Mouse (Mus musculus): ENCODE results near the gene Tmub2. TPM values are rescaled to one million over a fixed set of nuclear protein-coding genes. Genes with fewer than 3 reads are reported as not detected.
A peak's percentile ranks its signal among the peaks of the same experiment; 100 is the strongest.
"Not testable (repeated sequence)": the region's sequence is repeated elsewhere in the genome, so short reads cannot be mapped to it uniquely, and the experiment has no call there.

Gene Tmub2
- polyA plus RNA-seq, 1 experiment = 472 TPM

- H3K4me3 ChIP-seq (ENCODE audit: insufficient read depth, low read depth, low read length) = no peak within 1 kb of the TSS
- no peak within 1 kb of the TSS for H3K27ac ChIP-seq (ENCODE audit: insufficient read depth, low read depth, low read length)
- 84% methylated on average over 12 of the region's 12 CpGs for WGBS
- TF ChIP-seq POLR2A (IDR thresholded peaks at IDR 0.05; ENCODE audit: insufficient read depth, low read depth, low read length) = no peak
- TF ChIP-seq CTCF (IDR thresholded peaks at IDR 0.05; ENCODE audit: insufficient read depth, low read depth, low read length) = no peak
- peaks cover 13% of the 10 kb centered on the region for H3K4me1 ChIP-seq (ENCODE audit: control insufficient read depth, insufficient read depth, low read length)
Measured at GRCm38 (mm10) chr11:102268520-102269244, 16.0 kb upstream of the Tmub2 start, which contains the start of gene Asb16. Gene Asb16, plus strand, starts transcription at chr11:102268743.

- H3K27ac ChIP-seq (ENCODE audit: insufficient read depth, low read depth, low read length) = no peak overlapping the region
- peaks cover 7% of the 10 kb centered on the region for H3K4me1 ChIP-seq (ENCODE audit: control insufficient read depth, insufficient read depth, low read length)
- TF ChIP-seq CTCF (IDR thresholded peaks at IDR 0.05; ENCODE audit: insufficient read depth, low read depth, low read length) = no peak
- no peak for TF ChIP-seq POLR2A (IDR thresholded peaks at IDR 0.05; ENCODE audit: insufficient read depth, low read depth, low read length)
- 2% methylated on average over 33 of the region's 33 CpGs for WGBS
- H3K4me3 ChIP-seq (ENCODE audit: insufficient read depth, low read depth, low read length) = peak overlapping the region; percentile 31
Measured at GRCm38 (mm10) chr11:102276411-102276915, 8.3 kb upstream of the Tmub2 start.

GRCm38 (mm10) chr11:102277754-102278153, 7.0 kb upstream of the Tmub2 start:
- Histone ChIP-seq H3K27ac (ENCODE audit: insufficient read depth, low read depth, low read length) (no peak overlapping the region), H3K4me1 (ENCODE audit: control insufficient read depth, insufficient read depth, low read length) (peaks cover 7% of the 10 kb centered on the region), H3K4me3 (ENCODE audit: insufficient read depth, low read depth, low read length) (no peak overlapping the region)
- TF ChIP-seq POLR2A (IDR thresholded peaks at IDR 0.05; ENCODE audit: insufficient read depth, low read depth, low read length) = no peak
- TF ChIP-seq CTCF (IDR thresholded peaks at IDR 0.05; ENCODE audit: insufficient read depth, low read depth, low read length) = no peak
- WGBS = 56% methylated on average over 10 of the region's 12 CpGs

- 93% methylated on average over 3 of the region's 3 CpGs for WGBS
- Histone ChIP-seq H3K4me1 (ENCODE audit: control insufficient read depth, insufficient read depth, low read length) (peaks cover 7% of the 10 kb centered on the region), H3K4me3 (ENCODE audit: insufficient read depth, low read depth, low read length) (no peak overlapping the region), H3K27ac (ENCODE audit: insufficient read depth, low read depth, low read length) (no peak overlapping the region)
- TF ChIP-seq CTCF (IDR thresholded peaks at IDR 0.05; ENCODE audit: insufficient read depth, low read depth, low read length) = no peak
- no peak for TF ChIP-seq POLR2A (IDR thresholded peaks at IDR 0.05; ENCODE audit: insufficient read depth, low read depth, low read length)
Measured at GRCm38 (mm10) chr11:102279595-102279994, 5.1 kb upstream of the Tmub2 start.

DNA sequence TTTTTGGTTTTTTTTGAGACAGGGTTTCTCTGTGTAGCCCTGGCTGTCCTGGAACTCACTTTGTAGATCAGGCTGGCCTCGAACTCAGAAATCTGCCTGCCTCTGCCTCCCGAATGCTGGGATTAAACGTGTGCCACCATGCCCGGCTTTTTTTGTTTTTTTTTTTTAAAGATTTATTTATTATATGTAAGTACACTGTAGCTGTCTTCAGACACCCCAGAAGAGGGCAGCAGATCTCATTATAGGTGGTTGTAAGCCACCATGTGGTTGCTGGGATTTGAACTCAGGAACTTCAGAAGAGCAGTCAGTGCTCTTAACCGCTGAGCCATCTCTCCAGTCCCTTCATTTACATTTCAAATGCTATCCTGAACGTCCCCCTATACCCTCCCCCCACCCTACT, 4.5 kb upstream of the Tmub2 start:
- H3K4me3 ChIP-seq (ENCODE audit: insufficient read depth, low read depth, low read length); H3K27ac ChIP-seq (ENCODE audit: insufficient read depth, low read depth, low read length): not testable (repeated sequence)
- 67% methylated on average over 6 of the region's 6 CpGs for WGBS

DNA sequence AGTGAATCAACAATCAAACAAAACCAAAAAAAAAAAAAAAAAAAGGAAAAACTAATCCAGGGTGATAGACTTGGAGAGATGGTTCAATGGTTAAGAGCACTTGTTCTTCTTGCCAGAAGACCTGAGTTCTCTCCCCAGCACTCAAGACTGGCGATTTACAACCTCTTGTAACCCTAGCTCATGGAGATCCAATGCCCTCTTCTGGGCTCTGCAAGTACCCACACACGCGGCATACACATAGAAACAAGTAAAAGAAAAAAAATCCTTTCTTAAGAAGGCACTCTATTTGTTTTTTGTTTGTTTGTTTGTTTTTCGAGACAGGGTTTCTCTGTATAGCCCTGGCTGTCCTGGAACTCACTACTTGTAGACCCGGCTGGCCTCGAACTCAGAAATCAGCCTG, 809 bp upstream of the Tmub2 start:
- whole genome bisulfite sequencing = 84% methylated on average over 6 of the region's 6 CpGs

More for the DNA sequence above, 4.5 kb upstream of the Tmub2 start:
- not testable (repeated sequence) for H3K4me1 ChIP-seq (ENCODE audit: control insufficient read depth, insufficient read depth, low read length)

GRCm38 (mm10) chr11:102285095-102285834, 534 bp downstream of the Tmub2 start:
- no peak for TF ChIP-seq CTCF (IDR thresholded peaks at IDR 0.05; ENCODE audit: insufficient read depth, low read depth, low read length)
- TF ChIP-seq POLR2A (IDR thresholded peaks at IDR 0.05; ENCODE audit: insufficient read depth, low read depth, low read length) = no peak
- WGBS = 4% methylated on average over 31 of the region's 31 CpGs
- peak overlapping the region; percentile 57 for H3K4me3 ChIP-seq (ENCODE audit: insufficient read depth, low read depth, low read length)
- no peaks in the 10 kb centered on the region for H3K4me1 ChIP-seq (ENCODE audit: control insufficient read depth, insufficient read depth, low read length)
- peak overlapping the region; percentile 71; the same call in 1 of the 2 replicates for H3K27ac ChIP-seq (ENCODE audit: insufficient read depth, low read depth, low read length)

More for the DNA sequence above, 809 bp upstream of the Tmub2 start:
- Histone ChIP-seq H3K4me1 (ENCODE audit: control insufficient read depth, insufficient read depth, low read length) (no peaks in the 10 kb centered on the region), H3K27ac (ENCODE audit: insufficient read depth, low read depth, low read length) (no peak overlapping the region), H3K4me3 (ENCODE audit: insufficient read depth, low read depth, low read length) (no peak overlapping the region)
- TF ChIP-seq POLR2A (IDR thresholded peaks at IDR 0.05; ENCODE audit: insufficient read depth, low read depth, low read length) (no peak), CTCF (IDR thresholded peaks at IDR 0.05; ENCODE audit: insufficient read depth, low read depth, low read length) (no peak)

DNA sequence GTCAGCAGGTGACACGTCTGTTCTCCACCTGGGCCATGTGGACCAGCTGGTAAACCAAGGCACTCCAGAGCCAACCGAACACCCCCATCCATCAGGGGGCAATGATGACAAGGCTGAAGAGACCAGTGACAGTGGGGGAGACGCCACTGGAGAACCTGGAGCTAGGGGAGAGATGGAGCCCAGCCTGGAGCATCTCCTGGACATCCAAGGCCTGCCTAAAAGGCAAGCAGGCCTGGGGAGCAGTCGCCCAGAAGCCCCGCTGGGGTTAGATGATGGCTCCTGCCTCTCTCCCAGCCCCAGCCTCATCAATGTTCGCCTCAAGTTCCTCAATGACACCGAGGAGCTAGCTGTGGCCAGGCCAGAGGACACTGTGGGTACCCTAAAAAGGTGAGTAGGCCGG, 2.8 kb downstream of the Tmub2 start:
- 88% methylated on average over 8 of the region's 8 CpGs for WGBS

More for the DNA sequence above, 2.8 kb downstream of the Tmub2 start:
- H3K4me3 ChIP-seq (ENCODE audit: insufficient read depth, low read depth, low read length) = no peak overlapping the region
- H3K4me1 ChIP-seq (ENCODE audit: control insufficient read depth, insufficient read depth, low read length) = no peaks in the 10 kb centered on the region
- no peak for TF ChIP-seq POLR2A (IDR thresholded peaks at IDR 0.05; ENCODE audit: insufficient read depth, low read depth, low read length)
- TF ChIP-seq CTCF (IDR thresholded peaks at IDR 0.05; ENCODE audit: insufficient read depth, low read depth, low read length) = no peak
- H3K27ac ChIP-seq (ENCODE audit: insufficient read depth, low read depth, low read length) = no peak overlapping the region

Data from olfactory bulb, adult 2 months (tissue).